16 mouse cellular contexts compared by ENCODE assay signal in the genomic region with DNA sequence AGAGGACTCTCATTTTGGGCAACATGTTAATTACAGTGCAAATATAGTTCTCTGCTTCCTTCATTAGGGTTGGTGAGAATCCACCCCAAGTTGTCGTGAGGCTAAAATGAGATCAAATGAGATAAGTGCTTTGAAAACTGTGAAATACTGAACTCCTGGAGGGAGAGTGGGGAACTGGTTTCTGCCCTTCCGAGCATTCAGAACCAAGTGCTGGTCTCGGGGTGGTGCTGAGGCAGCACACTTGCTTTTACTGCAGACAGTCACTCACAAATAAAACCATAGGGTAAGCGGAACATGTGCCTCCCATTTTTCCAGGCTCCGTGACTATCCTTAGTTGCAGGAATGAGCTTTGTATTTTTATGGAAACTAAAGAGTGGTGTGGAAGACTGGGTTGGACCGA. TPM values are rescaled to one million over a fixed set of nuclear protein-coding genes. Genes with fewer than 3 reads are reported as not detected.
A peak's percentile ranks its signal among the peaks of the same experiment; 100 is the strongest.
DNase-seq lines count a peak whose midpoint lies in the region.
"Had no signal": no experiment of that assay in that cellular context is flagged by ENCODE, and none has a peak within 500 bp of the region (broad histone marks: within the 10 kb centered on the region; RNA-seq: fewer than 3 reads in every experiment).

No protein-coding gene starts in this region.

- DNase-seq in heart, adult 11 months, result peak; percentile 61
- no peak for DNase-seq in heart, postnatal 25 days (ENCODE audit: low spot score)
- DNase-seq in brain, adult 2 months (ENCODE audit: low read depth, low spot score), result peak; percentile 37
- no peak for DNase-seq in urinary bladder, postnatal 25 days (ENCODE audit: low spot score)
- no peak for DNase-seq in right cerebral cortex, postnatal 25 days
- DNase-seq: adrenal gland, adult 2 months; adrenal gland, postnatal 10 days; adrenal gland, postnatal 25 days; cerebellum, adult 11-12 months; cerebellum, adult 2 months; cerebellum, adult 9-10 months; cerebellum, postnatal 10 days; cerebellum, postnatal 25 days; forebrain, postnatal 0 days had no signal

- intact Hi-C loops in heart, postnatal 25 days (cut with DNase I), result no loop called here

RNA-seq across cellular contexts. Expression of a gene that starts 26.7 kb away (rescaled TPM):
- total RNA-seq in heart, postnatal 25 days (2021), result 1 to 10 TPM; 2.0 to 2.8 TPM
- total RNA-seq: ES-E14, MEL had no signal

RNA-seq across cellular contexts. Expression of a gene that starts 50.7 kb away (rescaled TPM):
- not detected for total RNA-seq in heart, postnatal 25 days (2021)
- total RNA-seq: adrenal gland, adult 2 months; adrenal gland, postnatal 25 days; ES-E14; forebrain, postnatal 0 days; MEL had no signal

Comparison
In these comparisons a context has a peak if more than half of its experiments do, and no peak if none do; other contexts are left out.
1. DNase-seq: peak in heart, adult 11 months (single experiment) and brain, adult 2 months (single experiment); none in heart, postnatal 25 days (single experiment), urinary bladder, postnatal 25 days (single experiment) and right cerebral cortex, postnatal 25 days (single experiment).